Mouse (Mus musculus): ENCODE results near the gene 2900011O08Rik. TPM values are rescaled to one million over a fixed set of nuclear protein-coding genes. Genes with fewer than 3 reads are reported as not detected.

The 2900011O08Rik gene
- total and polyA plus RNA-seq, 3 experiments: 0.21 TPM; not detected in 2

DNA sequence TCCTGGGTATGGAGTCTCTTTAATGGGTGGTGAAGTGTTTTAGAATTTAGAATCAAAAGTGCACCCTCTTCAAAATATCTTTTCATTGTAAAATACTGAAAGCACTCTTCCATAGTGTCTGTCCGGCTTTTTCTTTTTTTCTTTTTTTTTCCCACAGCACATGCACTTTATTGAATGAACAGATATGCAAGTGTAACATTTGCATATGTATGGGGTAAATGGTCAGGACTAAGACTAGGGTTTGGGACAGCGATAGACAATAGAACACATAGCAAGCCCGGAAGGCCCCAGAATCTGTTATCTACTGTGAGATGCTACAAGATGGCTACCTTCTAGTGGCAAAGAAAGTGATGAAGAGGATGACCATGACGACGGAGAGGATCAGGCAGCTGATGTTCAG, 3.2 kb upstream of the 2900011O08Rik start:
- no peaks in the 10 kb centered on the region for H3K4me1 ChIP-seq (ENCODE audit: control insufficient read depth, insufficient read depth, low read length)
- DNase-seq: no peak
- H3K9ac ChIP-seq (ENCODE audit: low read depth, low read length): no peak overlapping the region
- no peak for TF ChIP-seq EP300 (IDR thresholded peaks at IDR 0.05; ENCODE audit: insufficient read depth, low read depth, low read length)
- TF ChIP-seq CTCF (IDR thresholded peaks at IDR 0.05): no peak
- no peak for TF ChIP-seq POLR2A (IDR thresholded peaks at IDR 0.05; ENCODE audit: insufficient read depth, low read depth, low read length)
- 0 out of 2 replicates have a peak, but pooled peaks cover 1% of the 10 kb centered on the region for H3K27me3 ChIP-seq (ENCODE audit: control insufficient read depth, insufficient read depth, low read length)
- H3K4me3 ChIP-seq: no peak overlapping the region
- no peaks in the 10 kb centered on the region for H3K36me3 ChIP-seq (ENCODE audit: control insufficient read depth, insufficient read depth, low read length)
- H3K79me2 ChIP-seq (replicated peaks; ENCODE audit: control insufficient read depth, insufficient read depth, low read length): no peaks in the 10 kb centered on the region
- no peak overlapping the region for H3K27ac ChIP-seq
- intact Hi-C loops (cut with DNase I): no loop called here
- WGBS: 82% methylated on average over 5 of the region's 5 CpGs

DNA sequence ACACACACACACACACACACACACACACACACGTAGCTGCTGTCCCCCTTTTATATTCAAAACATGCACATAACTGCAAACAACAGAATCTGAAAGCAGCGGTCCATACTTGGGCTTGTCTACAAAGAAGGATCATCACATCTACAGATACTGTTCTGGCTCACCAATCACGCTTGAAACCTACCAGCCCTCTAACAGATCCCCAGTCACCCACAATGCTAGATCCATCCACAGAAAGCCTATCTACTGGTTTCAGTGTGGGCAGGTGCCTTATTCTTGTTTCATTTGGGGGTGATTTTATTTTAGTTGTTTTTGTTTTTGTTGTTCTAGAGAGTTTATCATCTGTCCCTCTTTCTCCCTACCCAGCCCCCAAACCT, 219 bp upstream of the 2900011O08Rik start:
- no peaks in the 10 kb centered on the region for H3K4me1 ChIP-seq (ENCODE audit: control insufficient read depth, insufficient read depth, low read length)
- no peak for TF ChIP-seq EP300 (IDR thresholded peaks at IDR 0.05; ENCODE audit: insufficient read depth, low read depth, low read length)
- TF ChIP-seq CTCF (IDR thresholded peaks at IDR 0.05): no peak
- TF ChIP-seq POLR2A (IDR thresholded peaks at IDR 0.05; ENCODE audit: insufficient read depth, low read depth, low read length): no peak
- H3K36me3 ChIP-seq (ENCODE audit: control insufficient read depth, insufficient read depth, low read length): no peaks in the 10 kb centered on the region
- H3K9ac ChIP-seq (ENCODE audit: low read depth, low read length): no peak overlapping the region
- intact Hi-C loops (cut with DNase I): no loop called here
- DNase-seq: no peak
- 0 out of 2 replicates have a peak, but pooled peaks cover 1% of the 10 kb centered on the region for H3K27me3 ChIP-seq (ENCODE audit: control insufficient read depth, insufficient read depth, low read length)
- 54% methylated on average over 3 of the region's 3 CpGs for WGBS
- no peak overlapping the region for H3K27ac ChIP-seq
- H3K4me3 ChIP-seq: no peak overlapping the region
- no peaks in the 10 kb centered on the region for H3K79me2 ChIP-seq (replicated peaks; ENCODE audit: control insufficient read depth, insufficient read depth, low read length)

GRCm38 (mm10) chr16:13992518-13993248, 6.3 kb downstream of the 2900011O08Rik start:
- Histone ChIP-seq H3K4me1 (ENCODE audit: control insufficient read depth, insufficient read depth, low read length) (no peaks in the 10 kb centered on the region), H3K9ac (ENCODE audit: low read depth, low read length) (no peak overlapping the region), H3K27ac (no peak overlapping the region), H3K4me3 (no peak overlapping the region), H3K79me2 (replicated peaks; ENCODE audit: control insufficient read depth, insufficient read depth, low read length) (no peaks in the 10 kb centered on the region), H3K27me3 (ENCODE audit: control insufficient read depth, insufficient read depth, low read length) (0 out of 2 replicates have a peak, but pooled peaks cover under 1% of the 10 kb centered on the region), H3K36me3 (ENCODE audit: control insufficient read depth, insufficient read depth, low read length) (no peaks in the 10 kb centered on the region)
- intact Hi-C loops (cut with DNase I): no loop called here
- no peak for DNase-seq
- WGBS: 79% methylated on average over 11 of the region's 11 CpGs
- TF ChIP-seq CTCF (IDR thresholded peaks at IDR 0.05): no peak
- no peak for TF ChIP-seq EP300 (IDR thresholded peaks at IDR 0.05; ENCODE audit: insufficient read depth, low read depth, low read length)
- no peak for TF ChIP-seq POLR2A (IDR thresholded peaks at IDR 0.05; ENCODE audit: insufficient read depth, low read depth, low read length)

DNA sequence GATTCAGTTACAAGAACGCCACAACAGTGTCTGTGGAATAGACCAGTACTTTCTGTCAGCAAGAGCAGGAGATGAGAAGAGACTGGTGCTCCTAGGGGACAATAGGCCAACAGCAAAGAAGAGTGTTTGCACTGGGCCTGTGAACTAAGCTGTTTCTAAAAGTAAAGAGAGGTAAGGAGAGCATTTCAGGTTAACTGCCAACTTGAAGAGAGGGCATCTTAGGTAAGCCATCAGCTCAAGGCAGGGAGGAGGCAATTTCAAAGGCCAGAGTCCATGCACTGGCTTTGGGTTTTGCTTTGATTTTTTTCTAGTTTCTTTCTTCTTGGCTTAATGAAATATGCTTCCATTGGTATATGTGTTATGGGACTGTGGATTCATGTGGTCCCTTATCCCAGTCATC, 7.7 kb downstream of the 2900011O08Rik start:
- Histone ChIP-seq H3K4me1 (ENCODE audit: control insufficient read depth, insufficient read depth, low read length) (no peaks in the 10 kb centered on the region), H3K4me3 (no peak overlapping the region), H3K36me3 (ENCODE audit: control insufficient read depth, insufficient read depth, low read length) (no peaks in the 10 kb centered on the region), H3K27me3 (ENCODE audit: control insufficient read depth, insufficient read depth, low read length) (no peaks in the 10 kb centered on the region), H3K79me2 (replicated peaks; ENCODE audit: control insufficient read depth, insufficient read depth, low read length) (no peaks in the 10 kb centered on the region), H3K9ac (ENCODE audit: low read depth, low read length) (no peak overlapping the region), H3K27ac (no peak overlapping the region)
- no peak for TF ChIP-seq CTCF (IDR thresholded peaks at IDR 0.05)
- no peak for TF ChIP-seq POLR2A (IDR thresholded peaks at IDR 0.05; ENCODE audit: insufficient read depth, low read depth, low read length)
- TF ChIP-seq EP300 (IDR thresholded peaks at IDR 0.05; ENCODE audit: insufficient read depth, low read depth, low read length): no peak
- no peak for DNase-seq
- 83% methylated on average over 1 of the region's 1 CpGs for WGBS
- intact Hi-C loops (cut with DNase I): no loop called here

GRCm38 (mm10) chr16:13994502-13994901, 8.1 kb downstream of the 2900011O08Rik start:
- Histone ChIP-seq H3K4me1 (ENCODE audit: control insufficient read depth, insufficient read depth, low read length) (no peaks in the 10 kb centered on the region), H3K36me3 (ENCODE audit: control insufficient read depth, insufficient read depth, low read length) (no peaks in the 10 kb centered on the region), H3K27me3 (ENCODE audit: control insufficient read depth, insufficient read depth, low read length) (no peaks in the 10 kb centered on the region), H3K9ac (ENCODE audit: low read depth, low read length) (no peak overlapping the region), H3K79me2 (replicated peaks; ENCODE audit: control insufficient read depth, insufficient read depth, low read length) (no peaks in the 10 kb centered on the region), H3K27ac (no peak overlapping the region), H3K4me3 (no peak overlapping the region)
- 69% methylated on average over 1 of the region's 1 CpGs for WGBS
- DNase-seq: no peak
- TF ChIP-seq POLR2A (IDR thresholded peaks at IDR 0.05; ENCODE audit: insufficient read depth, low read depth, low read length) (no peak), CTCF (IDR thresholded peaks at IDR 0.05) (no peak), EP300 (IDR thresholded peaks at IDR 0.05; ENCODE audit: insufficient read depth, low read depth, low read length) (no peak)
- intact Hi-C loops (cut with DNase I): no loop called here

GRCm38 (mm10) chr16:14003386-14004130, 17.2 kb downstream of the 2900011O08Rik start:
- Histone ChIP-seq H3K79me2 (replicated peaks; ENCODE audit: control insufficient read depth, insufficient read depth, low read length) (no peaks in the 10 kb centered on the region), H3K4me1 (ENCODE audit: control insufficient read depth, insufficient read depth, low read length) (no peaks in the 10 kb centered on the region), H3K4me3 (no peak overlapping the region), H3K27ac (no peak overlapping the region), H3K9ac (ENCODE audit: low read depth, low read length) (no peak overlapping the region), H3K27me3 (ENCODE audit: control insufficient read depth, insufficient read depth, low read length) (no peaks in the 10 kb centered on the region), H3K36me3 (ENCODE audit: control insufficient read depth, insufficient read depth, low read length) (no peaks in the 10 kb centered on the region)
- DNase-seq: no peak
- TF ChIP-seq POLR2A (IDR thresholded peaks at IDR 0.05; ENCODE audit: insufficient read depth, low read depth, low read length) (no peak), CTCF (IDR thresholded peaks at IDR 0.05) (no peak), EP300 (IDR thresholded peaks at IDR 0.05; ENCODE audit: insufficient read depth, low read depth, low read length) (no peak)
- intact Hi-C loops (cut with DNase I): no loop called here
- 46% methylated on average over 8 of the region's 8 CpGs for WGBS
